Mouse (Mus musculus): ENCODE measurements around the gene Rasal1. TPM values are rescaled to one million over a fixed set of nuclear protein-coding genes. Genes with fewer than 3 reads are reported as not detected.

Gene Rasal1
- polyA plus RNA-seq, 1 experiment: 0.01 TPM

DNA sequence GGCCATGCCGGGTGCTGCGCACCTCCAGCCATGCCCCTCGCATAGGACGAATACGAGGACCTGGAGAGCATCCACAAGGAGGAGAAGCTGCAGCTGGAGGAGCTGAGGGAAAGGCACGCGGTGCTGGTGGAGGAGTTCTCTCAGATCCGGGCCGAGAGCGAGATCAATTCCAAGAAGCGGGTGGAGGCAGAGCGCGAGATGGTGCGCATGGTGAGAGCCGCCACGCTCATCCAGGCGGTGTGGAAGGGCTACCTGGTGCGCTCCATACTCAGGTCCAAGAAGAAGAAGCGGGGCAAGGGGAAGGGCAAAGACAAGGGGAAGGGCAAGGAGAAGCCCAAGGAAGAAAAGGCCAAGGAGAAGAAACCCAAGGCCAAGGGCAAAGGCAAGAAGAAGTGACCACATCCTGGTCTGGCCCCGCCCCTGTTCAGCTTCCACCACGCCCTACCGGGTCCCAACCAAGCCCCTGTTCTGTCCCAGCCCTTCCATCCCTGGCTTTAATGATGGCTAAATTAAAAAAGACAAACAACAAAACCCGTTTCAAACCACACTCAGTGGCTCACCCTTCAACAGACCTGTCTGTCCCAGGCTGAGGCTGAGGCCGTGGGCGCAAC, 41.9 kb upstream of the Rasal1 start:
- TF ChIP-seq GATA1 (IDR thresholded peaks at IDR 0.05; ENCODE audit: low read length): no peak
- TF ChIP-seq TAL1 (IDR thresholded peaks at IDR 0.05; ENCODE audit: low read length): no peak
- no peaks in the 10 kb centered on the region for H3K9me3 ChIP-seq (ENCODE audit: control insufficient read depth, low read length)
- no peak overlapping the region for H3K4me3 ChIP-seq (replicated peaks)
- H3K36me3 ChIP-seq (ENCODE audit: control insufficient read depth): peaks cover 22% of the 10 kb centered on the region
- peaks cover 45% of the 10 kb centered on the region for H3K4me1 ChIP-seq (ENCODE audit: control insufficient read depth)
- H3K27me3 ChIP-seq (ENCODE audit: control insufficient read depth): no peaks in the 10 kb centered on the region

DNA sequence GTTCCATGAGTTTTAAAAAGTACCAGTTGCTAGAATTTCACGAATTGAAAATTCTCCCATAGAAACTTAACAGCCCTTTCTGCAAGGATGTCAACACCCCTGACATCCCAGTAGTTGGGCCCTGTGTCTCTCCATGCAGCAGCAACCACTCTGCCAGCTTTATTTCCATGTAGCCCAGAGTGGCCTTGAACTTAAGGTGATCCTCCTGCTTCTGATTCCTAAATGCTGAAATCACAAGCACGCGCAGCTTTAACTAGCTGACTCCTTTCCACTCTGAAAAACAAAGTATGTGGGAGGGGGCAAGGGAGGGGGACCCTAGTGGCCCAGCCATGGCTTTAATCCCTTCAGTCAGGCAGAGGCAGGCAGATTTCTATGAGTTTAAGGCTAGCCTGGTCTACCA, 41.3 kb upstream of the Rasal1 start:
- peaks cover 22% of the 10 kb centered on the region for H3K36me3 ChIP-seq (ENCODE audit: control insufficient read depth)
- H3K4me1 ChIP-seq (ENCODE audit: control insufficient read depth): peaks cover 48% of the 10 kb centered on the region
- TF ChIP-seq GATA1 (IDR thresholded peaks at IDR 0.05; ENCODE audit: low read length) (no peak), TAL1 (IDR thresholded peaks at IDR 0.05; ENCODE audit: low read length) (no peak)
- H3K27me3 ChIP-seq (ENCODE audit: control insufficient read depth): no peaks in the 10 kb centered on the region
- no peaks in the 10 kb centered on the region for H3K9me3 ChIP-seq (ENCODE audit: control insufficient read depth, low read length)
- H3K4me3 ChIP-seq (replicated peaks): no peak overlapping the region

DNA sequence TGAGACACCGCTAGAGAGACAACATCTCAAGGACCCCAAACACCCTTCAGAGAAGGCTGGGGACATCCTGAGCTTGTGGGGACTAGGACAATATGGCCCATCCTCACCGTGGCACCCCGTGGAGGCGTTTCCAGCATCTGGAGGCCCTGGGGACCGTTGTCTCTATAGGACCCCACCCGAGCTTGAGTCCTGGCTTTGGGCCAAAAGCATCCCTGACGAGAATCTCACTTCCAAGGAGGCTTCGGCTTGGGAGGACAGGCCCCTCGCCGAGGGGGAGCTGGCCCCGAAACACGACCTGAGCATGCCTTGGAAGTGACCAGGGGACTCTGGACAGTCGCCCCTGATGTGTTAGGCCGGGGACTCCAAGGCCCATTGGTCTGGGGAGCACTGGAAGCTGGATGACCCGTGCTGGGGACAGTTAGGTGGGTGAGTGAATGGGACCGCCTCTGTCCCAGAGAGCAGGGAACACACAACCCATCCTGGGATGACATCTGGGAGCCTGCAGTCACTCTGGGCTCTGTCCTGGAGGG, 39.3 kb upstream of the Rasal1 start:
- no peak for TF ChIP-seq GATA1 (IDR thresholded peaks at IDR 0.05; ENCODE audit: low read length)
- TF ChIP-seq TAL1 (IDR thresholded peaks at IDR 0.05; ENCODE audit: low read length): no peak
- no peak overlapping the region for H3K4me3 ChIP-seq (replicated peaks)

DNA sequence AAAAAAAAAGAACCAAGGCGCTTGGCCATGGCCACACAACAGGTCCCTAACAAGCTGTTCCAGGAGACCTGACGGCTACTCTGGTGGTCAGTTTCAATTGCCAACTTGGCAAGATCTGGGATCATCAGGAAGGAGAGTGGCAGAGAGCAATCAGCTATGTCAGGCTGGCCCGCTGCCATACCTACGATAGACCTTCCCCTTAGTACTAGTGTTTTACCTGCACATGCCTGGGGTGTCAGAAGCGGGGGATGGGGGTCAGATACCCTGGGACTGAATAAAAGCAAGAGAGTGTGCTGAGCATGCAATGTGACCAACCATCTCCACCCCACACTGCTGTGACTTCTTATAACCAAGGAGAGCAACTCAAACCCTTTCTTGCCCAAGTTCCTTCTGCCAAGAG, 37.7 kb upstream of the Rasal1 start:
- peaks cover 49% of the 10 kb centered on the region for H3K4me1 ChIP-seq (ENCODE audit: control insufficient read depth)
- H3K4me3 ChIP-seq (replicated peaks): no peak overlapping the region
- TF ChIP-seq TAL1 (IDR thresholded peaks at IDR 0.05; ENCODE audit: low read length) (no peak), GATA1 (IDR thresholded peaks at IDR 0.05; ENCODE audit: low read length) (no peak)

More for the DNA sequence above, 39.3 kb upstream of the Rasal1 start:
- Histone ChIP-seq H3K27me3 (ENCODE audit: control insufficient read depth) (no peaks in the 10 kb centered on the region), H3K9me3 (ENCODE audit: control insufficient read depth, low read length) (no peaks in the 10 kb centered on the region), H3K4me1 (ENCODE audit: control insufficient read depth) (peaks cover 58% of the 10 kb centered on the region), H3K36me3 (ENCODE audit: control insufficient read depth) (peaks cover 22% of the 10 kb centered on the region)

DNA sequence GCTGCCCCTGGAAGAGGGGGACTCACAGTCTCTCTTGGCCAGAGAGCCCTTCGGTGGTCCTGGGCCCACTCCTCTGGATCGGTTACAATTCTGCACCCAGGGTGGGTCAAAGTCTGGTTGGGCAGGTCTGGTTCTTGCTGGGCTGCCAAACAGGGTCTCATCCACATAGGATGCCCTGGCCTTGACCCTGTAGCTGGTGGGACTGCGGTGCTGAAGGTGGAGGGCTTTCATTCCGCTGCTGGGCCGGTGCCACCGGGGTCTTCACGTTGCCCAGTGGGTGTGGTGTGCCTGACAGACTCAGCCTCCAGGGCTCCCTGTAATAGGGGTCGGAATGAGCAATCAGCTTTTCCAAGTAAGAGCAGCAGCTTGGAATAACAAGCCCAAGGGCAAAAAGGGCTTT, 37.2 kb upstream of the Rasal1 start:
- Histone ChIP-seq H3K9me3 (ENCODE audit: control insufficient read depth, low read length) (peaks cover 7% of the 10 kb centered on the region), H3K4me1 (ENCODE audit: control insufficient read depth) (peaks cover 45% of the 10 kb centered on the region), H3K27me3 (ENCODE audit: control insufficient read depth) (no peaks in the 10 kb centered on the region), H3K4me3 (replicated peaks) (peak overlapping the region; percentile 72), H3K36me3 (ENCODE audit: control insufficient read depth) (peaks cover 36% of the 10 kb centered on the region)
- TF ChIP-seq TAL1 (IDR thresholded peaks at IDR 0.05; ENCODE audit: low read length) (no peak), GATA1 (IDR thresholded peaks at IDR 0.05; ENCODE audit: low read length) (no peak)

More for the DNA sequence above, 37.7 kb upstream of the Rasal1 start:
- Histone ChIP-seq H3K36me3 (ENCODE audit: control insufficient read depth) (peaks cover 31% of the 10 kb centered on the region), H3K27me3 (ENCODE audit: control insufficient read depth) (no peaks in the 10 kb centered on the region), H3K9me3 (ENCODE audit: control insufficient read depth, low read length) (peaks cover 3% of the 10 kb centered on the region)

DNA sequence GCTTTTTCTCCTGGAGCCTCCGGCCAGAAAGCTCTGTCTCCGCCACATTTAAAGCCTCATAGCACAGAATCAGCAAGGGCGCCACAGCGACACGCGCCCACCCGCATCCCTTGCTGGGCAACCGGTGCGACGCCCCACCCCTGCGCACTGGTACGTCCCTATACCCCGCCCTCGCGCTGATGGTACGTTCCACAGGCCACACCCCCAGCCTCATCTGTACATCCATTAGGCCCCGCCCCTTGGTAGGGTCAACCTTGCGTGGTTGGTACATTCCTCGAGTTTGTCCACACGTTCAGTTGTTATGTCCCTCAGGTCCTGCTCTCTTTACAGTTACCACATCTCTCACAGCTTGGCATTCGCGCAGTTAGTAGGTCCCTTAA, 36.2 kb upstream of the Rasal1 start, which contains the start of the genes Rita1 and Ddx54:
Gene Rita1 (minus strand): TSS at position 148 of the 380 bp plus-strand sequence.
Gene Ddx54 (plus strand): TSS at position 298 of the 380 bp plus-strand sequence.
- no peak for TF ChIP-seq GATA1 (IDR thresholded peaks at IDR 0.05; ENCODE audit: low read length)
- no peak for TF ChIP-seq TAL1 (IDR thresholded peaks at IDR 0.05; ENCODE audit: low read length)
- Histone ChIP-seq H3K4me3 (replicated peaks) (peak within 1 kb of the TSS; percentile 72), H3K36me3 (ENCODE audit: control insufficient read depth) (peaks cover 46% of the 10 kb centered on the region), H3K27me3 (ENCODE audit: control insufficient read depth) (no peaks in the 10 kb centered on the region), H3K4me1 (ENCODE audit: control insufficient read depth) (peaks cover 42% of the 10 kb centered on the region), H3K9me3 (ENCODE audit: control insufficient read depth, low read length) (peaks cover 7% of the 10 kb centered on the region)

DNA sequence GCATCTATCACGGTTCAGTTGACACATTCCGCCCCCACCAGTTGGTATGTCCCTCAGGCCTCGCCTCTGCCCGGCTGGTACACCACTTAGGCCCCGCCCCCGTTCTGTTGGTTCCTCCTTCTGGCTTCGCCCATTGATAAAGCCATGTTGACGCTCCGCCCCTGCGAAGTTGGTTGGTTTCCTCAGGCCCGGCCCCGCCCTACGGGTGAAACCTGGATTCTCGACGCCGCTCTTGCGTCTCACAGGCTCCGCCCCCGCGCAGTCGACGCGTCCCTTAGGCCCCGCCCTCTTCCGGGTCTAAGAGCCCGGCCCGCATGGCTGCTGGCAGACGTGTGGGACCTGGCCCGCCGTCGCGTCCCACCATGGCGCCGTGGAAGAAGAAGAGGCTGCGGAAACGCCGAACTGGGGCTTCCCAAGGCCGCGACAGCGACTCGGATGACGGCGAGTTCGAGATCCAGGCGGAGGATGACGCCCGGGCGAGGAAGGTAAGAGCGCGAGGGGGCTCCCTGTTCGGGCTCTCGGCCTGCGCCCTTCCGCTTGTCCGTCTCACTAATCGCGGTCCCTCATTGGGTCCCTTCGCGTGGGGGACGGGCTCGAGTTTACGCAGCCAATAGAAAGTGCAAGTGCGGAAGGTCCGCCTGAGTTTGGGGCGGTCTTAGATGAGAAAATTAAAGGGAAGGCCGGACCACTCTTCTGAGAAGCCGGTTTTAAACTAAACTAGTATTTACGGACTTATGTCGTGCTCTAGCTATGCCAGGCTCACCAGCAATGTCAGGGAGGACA, 35.6 kb upstream of the Rasal1 start:
- H3K36me3 ChIP-seq (ENCODE audit: control insufficient read depth): peaks cover 51% of the 10 kb centered on the region
- H3K4me1 ChIP-seq (ENCODE audit: control insufficient read depth): peaks cover 42% of the 10 kb centered on the region
- no peaks in the 10 kb centered on the region for H3K27me3 ChIP-seq (ENCODE audit: control insufficient read depth)
- H3K9me3 ChIP-seq (ENCODE audit: control insufficient read depth, low read length): peaks cover 7% of the 10 kb centered on the region
- peak overlapping the region; percentile 72 for H3K4me3 ChIP-seq (replicated peaks)
- TF ChIP-seq TAL1 (IDR thresholded peaks at IDR 0.05; ENCODE audit: low read length): no peak

DNA sequence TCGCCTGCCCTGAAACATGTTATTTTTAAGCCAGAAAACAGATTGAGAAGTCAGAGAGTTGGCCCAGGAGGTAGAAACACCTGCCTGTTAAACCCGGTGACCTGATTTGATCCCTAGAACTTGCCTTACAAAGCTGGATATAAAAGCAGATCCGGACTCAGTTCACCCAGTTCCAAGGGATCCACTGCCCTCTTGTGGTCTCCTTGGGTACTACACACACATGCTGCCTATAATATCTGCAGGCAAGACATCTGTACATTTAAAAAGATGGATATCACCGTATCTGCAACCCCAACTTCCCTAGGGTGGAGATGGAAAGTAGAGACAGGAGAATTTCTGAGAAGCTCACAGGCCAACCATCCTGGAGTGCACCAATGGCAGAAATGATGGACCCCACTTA, 32.7 kb upstream of the Rasal1 start:
- H3K36me3 ChIP-seq (ENCODE audit: control insufficient read depth): peaks cover 60% of the 10 kb centered on the region
- TF ChIP-seq GATA1 (IDR thresholded peaks at IDR 0.05; ENCODE audit: low read length): no peak
- no peak for TF ChIP-seq TAL1 (IDR thresholded peaks at IDR 0.05; ENCODE audit: low read length)

DNA sequence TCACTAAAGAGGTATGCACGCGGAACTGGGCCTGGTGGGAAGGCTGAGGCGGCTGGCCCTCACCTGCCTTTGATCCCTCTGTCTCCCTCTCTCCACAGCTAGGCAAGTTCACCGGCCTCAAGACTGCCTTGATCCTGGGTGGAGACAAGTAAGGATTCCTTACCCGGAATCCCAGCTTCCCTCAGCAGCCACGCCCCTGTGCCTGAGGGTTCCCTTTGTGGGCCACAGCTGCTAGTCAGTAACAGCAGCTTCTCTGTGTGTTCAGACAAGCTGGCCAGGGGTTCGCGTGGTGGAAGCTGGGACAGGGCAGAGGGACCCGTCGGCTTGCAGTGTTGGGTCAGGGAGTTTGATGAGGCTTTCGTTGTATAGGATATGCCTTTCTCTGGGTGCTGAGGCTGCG, 29.8 kb upstream of the Rasal1 start:
- Histone ChIP-seq H3K4me3 (replicated peaks) (no peak overlapping the region), H3K9me3 (ENCODE audit: control insufficient read depth, low read length) (peaks cover 7% of the 10 kb centered on the region), H3K27me3 (ENCODE audit: control insufficient read depth) (no peaks in the 10 kb centered on the region), H3K4me1 (ENCODE audit: control insufficient read depth) (peaks cover 12% of the 10 kb centered on the region), H3K36me3 (ENCODE audit: control insufficient read depth) (peaks cover 87% of the 10 kb centered on the region)
- no peak for TF ChIP-seq TAL1 (IDR thresholded peaks at IDR 0.05; ENCODE audit: low read length)
- TF ChIP-seq GATA1 (IDR thresholded peaks at IDR 0.05; ENCODE audit: low read length): no peak

More for the DNA sequence above, 32.7 kb upstream of the Rasal1 start:
- H3K9me3 ChIP-seq (ENCODE audit: control insufficient read depth, low read length): peaks cover 7% of the 10 kb centered on the region
- H3K27me3 ChIP-seq (ENCODE audit: control insufficient read depth): no peaks in the 10 kb centered on the region
- H3K4me1 ChIP-seq (ENCODE audit: control insufficient read depth): peaks cover 35% of the 10 kb centered on the region
- H3K4me3 ChIP-seq (replicated peaks): no peak overlapping the region

Measured in erythroblast, embryonic 14.5 days (primary cell).